Mouse (Mus musculus): ENCODE data around the gene Ptpre. TPM values are rescaled to one million over a fixed set of nuclear protein-coding genes. Genes with fewer than 3 reads are reported as not detected.
A peak's percentile ranks its signal among the peaks of the same experiment; 100 is the strongest.
"Not testable (repeated sequence)": the region's sequence is repeated elsewhere in the genome, so short reads cannot be mapped to it uniquely, and the experiment has no call there.

Gene Ptpre
- polyA plus RNA-seq, 1 experiment from 2014 or later = 2.4 TPM

DNA sequence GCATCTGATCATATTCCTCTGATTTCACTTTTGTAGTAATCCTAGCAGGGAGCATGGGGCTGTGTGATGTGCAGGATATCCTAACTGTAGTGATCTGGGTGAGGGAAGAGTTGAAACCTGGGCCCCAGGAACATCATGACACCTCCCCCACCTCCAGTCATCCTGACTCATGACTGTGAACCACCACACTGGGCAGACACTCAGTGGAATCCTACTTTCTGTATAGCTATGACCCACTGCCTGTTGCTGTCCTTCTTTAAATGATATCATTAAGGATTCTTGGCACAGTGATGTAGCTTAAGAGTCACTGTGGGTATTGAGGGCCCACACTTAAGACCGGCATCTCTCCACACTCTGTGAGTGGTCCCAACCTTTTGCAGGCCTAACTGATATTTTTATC, 30.3 kb downstream of the Ptpre start:
- Histone ChIP-seq H3K4me1 (ENCODE audit: control insufficient read depth, insufficient read depth, low read length) (no peaks in the 10 kb centered on the region), H3K9ac (ENCODE audit: low read depth, low read length) (no peak overlapping the region), H3K27me3 (replicated peaks; ENCODE audit: control insufficient read depth, insufficient read depth, low read length) (no peaks in the 10 kb centered on the region), H3K9me3 (ENCODE audit: control insufficient read depth, low read length) (no peaks in the 10 kb centered on the region), H3K27ac (ENCODE audit: low read length) (no peak overlapping the region), H3K4me2 (ENCODE audit: low read depth, low read length) (no peak overlapping the region), H3K4me3 (ENCODE audit: low read length) (no peak overlapping the region), H3K36me3 (ENCODE audit: control insufficient read depth, insufficient read depth, low read length) (no peaks in the 10 kb centered on the region)
- 74% methylated on average over 1 of the region's 1 CpGs for WGBS
- no peak for ATAC-seq

DNA sequence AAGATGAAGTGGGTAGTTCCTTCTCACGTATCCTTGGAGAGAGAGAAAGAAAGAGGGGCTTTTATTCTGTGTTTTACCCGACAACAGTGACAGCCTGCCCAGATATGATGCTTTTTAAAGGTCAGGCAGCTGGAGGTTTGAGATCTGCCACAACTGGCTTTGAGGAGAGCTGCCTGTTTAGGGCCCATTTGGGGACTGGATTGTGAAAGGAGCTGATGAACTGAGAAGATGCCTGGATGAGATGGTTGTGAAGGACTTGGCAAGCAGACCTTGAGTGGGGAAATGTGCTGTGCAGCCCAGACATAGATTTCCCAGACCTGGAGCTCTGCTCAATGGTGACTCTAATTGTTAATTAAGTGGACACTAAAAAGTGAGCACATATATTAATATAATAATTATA, 31.3 kb downstream of the Ptpre start:
- Histone ChIP-seq H3K27ac (ENCODE audit: low read length) (no peak overlapping the region), H3K4me2 (ENCODE audit: low read depth, low read length) (no peak overlapping the region), H3K9ac (ENCODE audit: low read depth, low read length) (no peak overlapping the region), H3K9me3 (ENCODE audit: control insufficient read depth, low read length) (no peaks in the 10 kb centered on the region), H3K36me3 (ENCODE audit: control insufficient read depth, insufficient read depth, low read length) (no peaks in the 10 kb centered on the region), H3K4me1 (ENCODE audit: control insufficient read depth, insufficient read depth, low read length) (no peaks in the 10 kb centered on the region), H3K4me3 (ENCODE audit: low read length) (no peak overlapping the region), H3K27me3 (replicated peaks; ENCODE audit: control insufficient read depth, insufficient read depth, low read length) (no peaks in the 10 kb centered on the region)
- no peak for ATAC-seq
- 71% methylated on average over 2 of the region's 2 CpGs for WGBS

DNA sequence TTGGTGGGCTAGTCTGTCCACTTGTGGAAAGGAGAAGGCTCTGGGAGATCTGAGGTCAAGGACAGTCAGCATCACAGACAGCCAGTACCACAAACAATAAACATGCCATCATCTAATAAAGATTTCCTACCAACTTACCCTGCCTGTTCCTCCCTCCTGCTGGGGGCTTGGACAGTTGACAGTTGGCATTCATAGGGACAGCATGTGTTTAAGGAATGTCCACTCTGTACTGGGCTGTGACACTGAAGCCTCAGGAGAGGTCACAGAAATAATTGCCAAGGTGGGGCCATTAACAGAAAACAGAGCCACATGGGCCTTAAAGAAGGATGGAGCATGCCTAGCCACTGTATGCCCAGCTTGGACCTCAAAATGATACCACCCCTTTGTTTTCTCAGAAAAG, 34.1 kb downstream of the Ptpre start:
- no peak overlapping the region for H3K27ac ChIP-seq (ENCODE audit: low read length)
- no peaks in the 10 kb centered on the region for H3K9me3 ChIP-seq (ENCODE audit: control insufficient read depth, low read length)
- H3K36me3 ChIP-seq (ENCODE audit: control insufficient read depth, insufficient read depth, low read length) = no peaks in the 10 kb centered on the region
- H3K4me1 ChIP-seq (ENCODE audit: control insufficient read depth, insufficient read depth, low read length) = no peaks in the 10 kb centered on the region
- H3K4me3 ChIP-seq (ENCODE audit: low read length) = no peak overlapping the region
- no peaks in the 10 kb centered on the region for H3K27me3 ChIP-seq (replicated peaks; ENCODE audit: control insufficient read depth, insufficient read depth, low read length)
- H3K4me2 ChIP-seq (ENCODE audit: low read depth, low read length) = no peak overlapping the region
- no peak for ATAC-seq
- H3K9ac ChIP-seq (ENCODE audit: low read depth, low read length) = no peak overlapping the region

DNA sequence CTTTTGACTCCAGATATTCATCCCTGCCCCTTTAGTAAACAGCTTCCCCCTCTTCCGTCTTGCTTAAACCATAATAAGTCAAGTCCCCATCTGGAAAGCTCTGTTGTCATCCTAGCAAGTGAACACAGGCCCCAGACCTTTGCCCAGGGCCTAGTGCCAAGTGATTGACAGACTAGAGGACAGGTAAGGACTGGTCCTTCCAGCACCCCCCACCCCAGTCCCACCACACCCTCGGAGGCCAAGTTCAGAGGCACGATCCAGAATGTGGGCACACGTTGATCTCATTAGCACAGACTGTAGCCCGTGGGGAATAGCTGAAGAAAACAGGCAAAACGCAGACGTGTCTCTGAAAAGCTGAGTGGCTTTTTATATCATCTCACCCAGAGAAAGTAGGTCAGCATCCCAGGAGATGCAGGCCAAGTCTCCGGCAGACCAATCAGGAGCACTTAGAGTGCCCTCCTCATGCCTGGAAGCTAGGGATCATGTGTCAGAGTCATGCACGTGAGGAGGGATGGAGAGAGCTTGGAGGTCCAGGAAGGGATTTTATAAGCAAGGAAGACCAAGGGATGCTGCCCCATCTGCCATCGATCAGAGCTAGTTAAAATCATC, 34.8 kb downstream of the Ptpre start:
- Histone ChIP-seq H3K9ac (ENCODE audit: low read depth, low read length) (no peak overlapping the region), H3K4me3 (ENCODE audit: low read length) (no peak overlapping the region), H3K9me3 (ENCODE audit: control insufficient read depth, low read length) (no peaks in the 10 kb centered on the region), H3K27me3 (replicated peaks; ENCODE audit: control insufficient read depth, insufficient read depth, low read length) (no peaks in the 10 kb centered on the region), H3K36me3 (ENCODE audit: control insufficient read depth, insufficient read depth, low read length) (no peaks in the 10 kb centered on the region), H3K27ac (ENCODE audit: low read length) (no peak overlapping the region), H3K4me1 (ENCODE audit: control insufficient read depth, insufficient read depth, low read length) (no peaks in the 10 kb centered on the region), H3K4me2 (ENCODE audit: low read depth, low read length) (no peak overlapping the region)
- 47% methylated on average over 10 of the region's 10 CpGs for WGBS
- ATAC-seq = peak; percentile 55; the same call in 1 of the 2 replicates

DNA sequence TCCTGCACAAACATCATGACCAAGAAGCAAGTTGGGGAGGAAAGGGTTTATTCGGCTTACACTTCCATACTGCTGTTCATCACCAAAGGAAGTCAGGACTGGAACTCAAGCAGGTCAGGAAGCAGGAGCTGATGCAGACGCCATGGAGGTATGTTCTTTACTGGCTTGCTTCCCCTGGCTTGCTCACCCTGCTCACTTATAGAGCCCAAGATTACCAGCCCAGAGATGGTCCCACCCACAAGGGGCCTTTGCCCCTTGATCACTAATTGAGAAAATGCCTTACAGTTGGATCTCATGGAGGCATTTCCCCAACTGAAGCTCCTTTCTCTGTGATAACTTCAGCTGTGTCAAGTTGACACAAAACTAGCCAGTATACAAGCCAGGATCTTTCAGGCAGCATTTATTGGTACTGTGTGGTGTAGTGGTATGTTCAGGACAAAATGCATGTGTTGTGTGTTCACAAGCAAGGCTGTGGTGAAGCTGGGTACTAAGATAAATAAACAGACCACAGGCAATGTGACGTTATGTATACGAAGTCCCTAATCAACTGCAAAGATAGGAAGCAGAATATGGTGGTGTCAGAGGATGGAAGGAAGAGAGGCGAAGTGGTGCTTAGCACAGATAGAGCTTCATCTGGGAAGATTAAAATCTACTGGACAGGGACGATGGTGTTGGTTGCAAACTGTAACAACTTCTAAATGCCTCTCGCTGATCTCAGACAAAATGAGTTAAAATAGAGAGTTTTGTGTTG, 38.2 kb downstream of the Ptpre start:
- H3K9me3 ChIP-seq (ENCODE audit: control insufficient read depth, low read length); H3K4me1 ChIP-seq (ENCODE audit: control insufficient read depth, insufficient read depth, low read length); H3K36me3 ChIP-seq (ENCODE audit: control insufficient read depth, insufficient read depth, low read length); H3K4me3 ChIP-seq (ENCODE audit: low read length); ATAC-seq; H3K4me2 ChIP-seq (ENCODE audit: low read depth, low read length); H3K27me3 ChIP-seq (replicated peaks; ENCODE audit: control insufficient read depth, insufficient read depth, low read length); H3K27ac ChIP-seq (ENCODE audit: low read length); H3K9ac ChIP-seq (ENCODE audit: low read depth, low read length): not testable (repeated sequence)
- WGBS = 74% methylated on average over 7 of the region's 7 CpGs

DNA sequence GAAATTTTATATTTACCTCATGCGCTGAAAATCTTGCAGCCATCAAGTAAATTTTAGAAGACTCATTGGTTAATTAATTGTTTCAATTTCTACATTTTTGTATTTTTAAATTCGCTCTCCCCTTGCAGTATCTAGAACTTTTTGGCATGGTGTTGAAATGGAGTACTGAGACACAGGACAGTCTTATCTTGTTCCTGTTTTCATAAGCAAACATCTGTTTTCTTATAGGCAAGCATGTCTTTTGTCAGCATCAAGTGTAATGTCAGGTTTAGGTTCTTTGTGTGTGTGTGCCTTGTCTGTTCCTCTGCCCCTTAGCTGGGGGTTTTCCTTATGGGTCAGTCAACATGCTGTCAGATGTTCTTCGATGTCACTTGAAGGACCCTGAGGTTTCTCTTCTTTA, 39.0 kb downstream of the Ptpre start:
- no peaks in the 10 kb centered on the region for H3K36me3 ChIP-seq (ENCODE audit: control insufficient read depth, insufficient read depth, low read length)
- no peak overlapping the region for H3K4me3 ChIP-seq (ENCODE audit: low read length)
- no peak overlapping the region for H3K27ac ChIP-seq (ENCODE audit: low read length)
- H3K27me3 ChIP-seq (replicated peaks; ENCODE audit: control insufficient read depth, insufficient read depth, low read length) = no peaks in the 10 kb centered on the region
- no peak overlapping the region for H3K9ac ChIP-seq (ENCODE audit: low read depth, low read length)
- no peak for ATAC-seq
- H3K9me3 ChIP-seq (ENCODE audit: control insufficient read depth, low read length) = no peaks in the 10 kb centered on the region
- no peak overlapping the region for H3K4me2 ChIP-seq (ENCODE audit: low read depth, low read length)
- 88% methylated on average over 3 of the region's 3 CpGs for WGBS
- H3K4me1 ChIP-seq (ENCODE audit: control insufficient read depth, insufficient read depth, low read length) = no peaks in the 10 kb centered on the region

DNA sequence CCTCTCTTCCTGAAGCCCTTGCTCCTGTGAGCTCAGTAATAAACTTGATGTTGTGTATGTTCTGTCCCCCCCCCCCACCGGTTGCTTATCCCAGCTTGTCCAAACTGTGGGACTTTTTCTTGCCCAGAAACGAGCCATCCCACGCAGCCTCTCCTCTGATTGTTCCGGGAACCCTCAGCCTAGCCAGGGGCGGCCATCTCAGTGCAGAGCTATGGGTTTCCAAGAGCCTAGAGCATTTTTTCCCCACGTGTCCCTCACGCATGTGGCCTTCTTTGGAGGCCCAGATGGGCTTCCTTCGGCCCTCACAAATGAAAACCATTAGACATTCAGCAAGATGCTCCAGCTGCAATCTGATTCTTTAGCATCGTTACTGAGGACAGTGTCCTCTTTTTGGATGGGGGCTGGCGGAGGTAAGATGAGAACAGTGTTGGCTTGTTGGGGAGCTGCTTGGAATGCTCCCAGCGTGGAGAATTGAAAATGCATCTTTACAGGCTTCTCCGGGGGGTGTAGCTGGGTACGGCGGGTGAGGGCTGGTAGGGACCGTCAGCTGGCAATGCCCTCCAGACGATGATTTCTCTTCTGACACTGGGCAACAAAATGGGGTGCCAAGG, 41.5 kb downstream of the Ptpre start:
- Histone ChIP-seq H3K27ac (ENCODE audit: low read length) (no peak overlapping the region), H3K9me3 (ENCODE audit: control insufficient read depth, low read length) (no peaks in the 10 kb centered on the region)
- ATAC-seq = no peak

DNA sequence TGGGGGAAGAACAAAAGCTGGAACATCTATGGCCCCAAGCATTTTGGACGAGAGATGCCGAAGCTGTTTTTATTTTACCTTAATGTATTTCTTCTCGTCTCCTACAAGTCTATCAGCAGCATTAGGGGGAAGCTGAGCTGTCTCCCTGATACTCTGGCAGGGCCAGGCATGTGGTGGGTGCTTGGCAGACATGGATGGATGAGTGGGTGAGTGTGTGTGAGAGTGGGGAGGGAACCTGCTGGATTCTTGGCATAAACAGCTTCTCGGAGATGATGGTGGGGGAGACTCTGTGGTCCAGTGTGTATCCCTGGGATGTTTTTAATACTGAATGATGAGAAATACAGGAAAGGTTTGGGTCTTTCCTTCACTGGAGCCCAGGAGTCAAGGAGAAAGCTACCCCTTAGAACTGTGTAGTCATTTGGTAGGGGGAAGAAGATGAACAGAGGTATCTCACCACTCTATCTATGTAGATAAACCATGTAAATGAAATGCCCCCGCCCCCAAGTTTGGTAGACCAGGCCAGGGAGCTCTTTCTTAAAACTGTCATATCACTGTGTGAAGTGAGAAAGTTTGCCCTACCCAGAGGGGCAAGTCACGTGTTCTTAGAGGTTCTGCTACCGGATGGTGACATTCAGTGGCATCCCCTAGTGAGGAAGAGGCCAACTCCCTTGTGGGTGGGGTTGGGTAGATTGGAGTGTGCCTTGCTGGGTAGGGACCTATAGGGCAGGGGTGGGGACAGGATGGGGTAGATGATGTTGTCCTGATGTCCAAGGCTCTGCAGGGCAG, 43.2 kb downstream of the Ptpre start:
- 83% methylated on average over 7 of the region's 7 CpGs for WGBS

More for the DNA sequence above, 41.5 kb downstream of the Ptpre start:
- Histone ChIP-seq H3K4me3 (ENCODE audit: low read length) (no peak overlapping the region), H3K36me3 (ENCODE audit: control insufficient read depth, insufficient read depth, low read length) (no peaks in the 10 kb centered on the region), H3K27me3 (replicated peaks; ENCODE audit: control insufficient read depth, insufficient read depth, low read length) (no peaks in the 10 kb centered on the region), H3K4me2 (ENCODE audit: low read depth, low read length) (no peak overlapping the region), H3K9ac (ENCODE audit: low read depth, low read length) (no peak overlapping the region), H3K4me1 (ENCODE audit: control insufficient read depth, insufficient read depth, low read length) (no peaks in the 10 kb centered on the region)
- WGBS = 81% methylated on average over 16 of the region's 16 CpGs

DNA sequence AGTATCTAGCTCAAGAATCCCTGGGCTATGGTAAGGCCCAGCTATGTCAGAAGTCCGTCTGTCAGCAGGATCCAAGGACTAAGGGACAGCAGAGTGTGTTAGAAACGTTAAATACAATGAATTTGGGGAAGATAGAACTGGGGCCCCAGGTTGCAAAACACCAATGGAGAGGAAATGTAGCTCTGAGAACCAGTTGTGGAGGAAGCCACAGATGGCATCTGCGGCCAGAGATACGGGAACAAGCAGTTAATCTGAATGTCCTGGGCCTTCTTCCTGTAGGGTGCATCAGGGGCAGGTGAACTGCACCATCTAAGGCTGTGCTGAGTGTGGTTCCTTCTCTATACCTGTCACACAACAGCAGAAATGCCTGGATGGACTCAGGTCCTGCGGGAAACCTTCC, 43.8 kb downstream of the Ptpre start:
- 80% methylated on average over 5 of the region's 5 CpGs for WGBS
- no peak overlapping the region for H3K9ac ChIP-seq (ENCODE audit: low read depth, low read length)
- H3K4me3 ChIP-seq (ENCODE audit: low read length) = no peak overlapping the region
- H3K9me3 ChIP-seq (ENCODE audit: control insufficient read depth, low read length) = no peaks in the 10 kb centered on the region
- no peaks in the 10 kb centered on the region for H3K36me3 ChIP-seq (ENCODE audit: control insufficient read depth, insufficient read depth, low read length)
- no peaks in the 10 kb centered on the region for H3K27me3 ChIP-seq (replicated peaks; ENCODE audit: control insufficient read depth, insufficient read depth, low read length)
- H3K4me1 ChIP-seq (ENCODE audit: control insufficient read depth, insufficient read depth, low read length) = no peaks in the 10 kb centered on the region
- ATAC-seq = no peak
- H3K27ac ChIP-seq (ENCODE audit: low read length) = no peak overlapping the region
- H3K4me2 ChIP-seq (ENCODE audit: low read depth, low read length) = no peak overlapping the region

More for the DNA sequence above, 43.2 kb downstream of the Ptpre start:
- Histone ChIP-seq H3K4me3 (ENCODE audit: low read length) (no peak overlapping the region), H3K27ac (ENCODE audit: low read length) (no peak overlapping the region), H3K4me1 (ENCODE audit: control insufficient read depth, insufficient read depth, low read length) (no peaks in the 10 kb centered on the region), H3K9me3 (ENCODE audit: control insufficient read depth, low read length) (no peaks in the 10 kb centered on the region), H3K36me3 (ENCODE audit: control insufficient read depth, insufficient read depth, low read length) (no peaks in the 10 kb centered on the region), H3K9ac (ENCODE audit: low read depth, low read length) (no peak overlapping the region), H3K4me2 (ENCODE audit: low read depth, low read length) (no peak overlapping the region), H3K27me3 (replicated peaks; ENCODE audit: control insufficient read depth, insufficient read depth, low read length) (no peaks in the 10 kb centered on the region)
- no peak for ATAC-seq
